Mouse (Mus musculus): ENCODE data around the gene Slc22a6. TPM values are rescaled to one million over a fixed set of nuclear protein-coding genes. Genes with fewer than 3 reads are reported as not detected.

Slc22a6 gene
- total RNA-seq, 2 experiments from 2014 or later = not detected

Other genes starting within 250 kb of the Slc22a6 start
- gene Slc22a30, start 212.9 kb upstream of the Slc22a6 start, total RNA-seq (2021) = under 1 TPM in 1 of 2 experiments, not detected in 1; 0.20 TPM
- under 1 TPM in 1 of 2 experiments, not detected in 1; 0.36 TPM for gene Slc22a8, start 26.8 kb upstream of the Slc22a6 start, total RNA-seq (2021)
- gene Chrm1, start 45.8 kb downstream of the Slc22a6 start, total RNA-seq (2021) = 1 to 10 TPM; 1.3 TPM
- 100 to 1,000 TPM; 354 to 445 TPM for gene Slc3a2, start 105.3 kb downstream of the Slc22a6 start, total RNA-seq (2021)
- gene Wdr74, start 117.8 kb downstream of the Slc22a6 start, total RNA-seq (2021) = 10 to 100 TPM; 52.3 to 71.2 TPM
- 1 to 10 TPM in 1 of 2 experiments, under 1 TPM in 1; 0.82 to 1.0 TPM for gene 1700092M07Rik, start 122.7 kb downstream of the Slc22a6 start, total RNA-seq (2021)
- gene Stx5a, start 123.4 kb downstream of the Slc22a6 start, total RNA-seq (2021) = 10 to 100 TPM; 83.6 to 92.9 TPM
- gene Nxf1, start 139.0 kb downstream of the Slc22a6 start, total RNA-seq (2021) = 100 to 1,000 TPM in 1 of 2 experiments, 10 to 100 TPM in 1; 94.7 to 144 TPM
- gene Tmem223, start 153.0 kb downstream of the Slc22a6 start, total RNA-seq (2021) = 100 to 1,000 TPM; 113 to 127 TPM
- gene Tmem179b, start 156.4 kb downstream of the Slc22a6 start, total RNA-seq (2021) = 10 to 100 TPM; 44.8 to 69.2 TPM
- gene Taf6l, start 168.4 kb downstream of the Slc22a6 start, total RNA-seq (2021) = 10 to 100 TPM; 11.2 to 16.7 TPM
- gene Polr2g, start 180.5 kb downstream of the Slc22a6 start, total RNA-seq (2021) = 10 to 100 TPM; 90.5 to 98.5 TPM
- gene Zbtb3, start 184.5 kb downstream of the Slc22a6 start, total RNA-seq (2021) = 1 to 10 TPM; 2.0 to 2.9 TPM
- gene Ttc9c, start 201.3 kb downstream of the Slc22a6 start, total RNA-seq (2021) = 10 to 100 TPM; 31.7 to 32.2 TPM
- gene Hnrnpul2, start 202.0 kb downstream of the Slc22a6 start, total RNA-seq (2021) = 10 to 100 TPM; 61.8 to 67.6 TPM
- gene AC129217.1, start 211.7 kb downstream of the Slc22a6 start, total RNA-seq (2021) = 1 to 10 TPM in 1 of 2 experiments, not detected in 1; 1.7 TPM
- gene Bscl2, start 219.4 kb downstream of the Slc22a6 start, total RNA-seq (2021) = 100 to 1,000 TPM; 132 to 176 TPM
- 1 to 10 TPM; 5.2 to 5.4 TPM for gene Gng3, start 221.2 kb downstream of the Slc22a6 start, total RNA-seq (2021)
- gene Lrrn4cl, start 232.7 kb downstream of the Slc22a6 start, total RNA-seq (2021) = 1 to 10 TPM; 4.2 to 4.5 TPM